Mouse (Mus musculus): ENCODE measurements around the gene Insl3. TPM values are rescaled to one million over a fixed set of nuclear protein-coding genes. Genes with fewer than 3 reads are reported as not detected.
A peak's percentile ranks its signal among the peaks of the same experiment; 100 is the strongest.

Insl3 gene
- polyA plus RNA-seq, 1 experiment from 2014 or later = 2.4 TPM

- no peaks in the 10 kb centered on the region for H3K9me3 ChIP-seq (ENCODE audit: control insufficient read depth, low read length)
- no peak overlapping the region for H3K9ac ChIP-seq (ENCODE audit: low read depth, low read length)
- ATAC-seq = no peak
- 50% methylated on average over 1 of the region's 1 CpGs for WGBS
- no peaks in the 10 kb centered on the region for H3K36me3 ChIP-seq (ENCODE audit: control insufficient read depth, insufficient read depth, low read length)
- H3K27me3 ChIP-seq (replicated peaks; ENCODE audit: control insufficient read depth, insufficient read depth, low read length) = peaks cover 12% of the 10 kb centered on the region; the same call in 1 of the 2 replicates
- no peak overlapping the region for H3K4me2 ChIP-seq (ENCODE audit: low read depth, low read length)
- no peak overlapping the region for H3K27ac ChIP-seq (ENCODE audit: low read length)
- H3K4me1 ChIP-seq (ENCODE audit: control insufficient read depth, insufficient read depth, low read length) = peaks cover 37% of the 10 kb centered on the region
- no peak overlapping the region for H3K4me3 ChIP-seq (ENCODE audit: low read length)
These were observed 22.2 kb upstream of the Insl3 start for GRCm38 (mm10) chr8:71666855-71667254.

- Histone ChIP-seq H3K4me2 (ENCODE audit: low read depth, low read length) (no peak overlapping the region), H3K4me1 (ENCODE audit: control insufficient read depth, insufficient read depth, low read length) (peaks cover 40% of the 10 kb centered on the region), H3K4me3 (ENCODE audit: low read length) (no peak overlapping the region), H3K9ac (ENCODE audit: low read depth, low read length) (no peak overlapping the region), H3K9me3 (ENCODE audit: control insufficient read depth, low read length) (no peaks in the 10 kb centered on the region), H3K27me3 (replicated peaks; ENCODE audit: control insufficient read depth, insufficient read depth, low read length) (peaks cover 12% of the 10 kb centered on the region; the same call in 1 of the 2 replicates), H3K27ac (ENCODE audit: low read length) (no peak overlapping the region), H3K36me3 (ENCODE audit: control insufficient read depth, insufficient read depth, low read length) (no peaks in the 10 kb centered on the region)
- ATAC-seq = no peak
- WGBS = 59% methylated on average over 5 of the region's 5 CpGs
These were observed 21.8 kb upstream of the Insl3 start for GRCm38 (mm10) chr8:71667256-71667655.

GRCm38 (mm10) chr8:71668220-71668975, 20.6 kb upstream of the Insl3 start:
- peaks cover 12% of the 10 kb centered on the region; the same call in 1 of the 2 replicates for H3K27me3 ChIP-seq (replicated peaks; ENCODE audit: control insufficient read depth, insufficient read depth, low read length)
- H3K9me3 ChIP-seq (ENCODE audit: control insufficient read depth, low read length) = no peaks in the 10 kb centered on the region
- 0 out of 2 replicates have a peak overlapping the region, but pooled peaks have one; percentile 24 for H3K9ac ChIP-seq (ENCODE audit: low read depth, low read length)
- H3K4me1 ChIP-seq (ENCODE audit: control insufficient read depth, insufficient read depth, low read length) = peaks cover 40% of the 10 kb centered on the region
- H3K4me2 ChIP-seq (ENCODE audit: low read depth, low read length) = peak overlapping the region; percentile 44
- ATAC-seq = 0 out of 2 replicates have a peak, but pooled peaks have one; percentile 17
- WGBS = 4% methylated on average over 21 of the region's 21 CpGs
- H3K36me3 ChIP-seq (ENCODE audit: control insufficient read depth, insufficient read depth, low read length) = no peaks in the 10 kb centered on the region
- H3K27ac ChIP-seq (ENCODE audit: low read length) = no peak overlapping the region
- H3K4me3 ChIP-seq (ENCODE audit: low read length) = peak overlapping the region; percentile 19; the same call in 1 of the 2 replicates

- Histone ChIP-seq H3K27me3 (replicated peaks; ENCODE audit: control insufficient read depth, insufficient read depth, low read length) (peaks cover 12% of the 10 kb centered on the region; the same call in 1 of the 2 replicates), H3K4me2 (ENCODE audit: low read depth, low read length) (peak overlapping the region; percentile 97), H3K4me3 (ENCODE audit: low read length) (peak overlapping the region; percentile 58), H3K36me3 (ENCODE audit: control insufficient read depth, insufficient read depth, low read length) (no peaks in the 10 kb centered on the region), H3K9me3 (ENCODE audit: control insufficient read depth, low read length) (no peaks in the 10 kb centered on the region), H3K4me1 (ENCODE audit: control insufficient read depth, insufficient read depth, low read length) (peaks cover 38% of the 10 kb centered on the region), H3K27ac (ENCODE audit: low read length) (no peak overlapping the region), H3K9ac (ENCODE audit: low read depth, low read length) (peak overlapping the region; percentile 36; the same call in 1 of the 2 replicates)
- ATAC-seq = no peak
- 9% methylated on average over 12 of the region's 12 CpGs for WGBS
These were observed 18.8 kb upstream of the Insl3 start for GRCm38 (mm10) chr8:71670198-71670597.

- peak; percentile 31 for ATAC-seq
- Histone ChIP-seq H3K4me3 (ENCODE audit: low read length) (peak overlapping the region; percentile 58), H3K27me3 (replicated peaks; ENCODE audit: control insufficient read depth, insufficient read depth, low read length) (peaks cover 12% of the 10 kb centered on the region; the same call in 1 of the 2 replicates), H3K4me1 (ENCODE audit: control insufficient read depth, insufficient read depth, low read length) (peaks cover 37% of the 10 kb centered on the region), H3K9ac (ENCODE audit: low read depth, low read length) (peak overlapping the region; percentile 36), H3K27ac (ENCODE audit: low read length) (no peak overlapping the region), H3K4me2 (ENCODE audit: low read depth, low read length) (peak overlapping the region; percentile 97), H3K36me3 (ENCODE audit: control insufficient read depth, insufficient read depth, low read length) (no peaks in the 10 kb centered on the region), H3K9me3 (ENCODE audit: control insufficient read depth, low read length) (no peaks in the 10 kb centered on the region)
- WGBS = under 1% methylated on average over 63 of the region's 64 CpGs
These were observed 18.1 kb upstream of the Insl3 start for GRCm38 (mm10) chr8:71670621-71671548.

- H3K4me3 ChIP-seq (ENCODE audit: low read length) = peak within 1 kb of the TSS; percentile 58
- peak within 1 kb of the TSS; percentile 97 for H3K4me2 ChIP-seq (ENCODE audit: low read depth, low read length)
- no peaks in the 10 kb centered on the region for H3K36me3 ChIP-seq (ENCODE audit: control insufficient read depth, insufficient read depth, low read length)
- H3K27ac ChIP-seq (ENCODE audit: low read length) = peak within 1 kb of the TSS; percentile 39; the same call in 1 of the 2 replicates
- H3K27me3 ChIP-seq (replicated peaks; ENCODE audit: control insufficient read depth, insufficient read depth, low read length) = peaks cover 12% of the 10 kb centered on the region; the same call in 1 of the 2 replicates
- ATAC-seq = peak; percentile 64
- H3K9me3 ChIP-seq (ENCODE audit: control insufficient read depth, low read length) = no peaks in the 10 kb centered on the region
- peaks cover 33% of the 10 kb centered on the region for H3K4me1 ChIP-seq (ENCODE audit: control insufficient read depth, insufficient read depth, low read length)
- H3K9ac ChIP-seq (ENCODE audit: low read depth, low read length) = peak within 1 kb of the TSS; percentile 59
- WGBS = under 1% methylated on average over 41 of the region's 42 CpGs
These were observed 17.5 kb upstream of the Insl3 start, which contains the start of gene Unc13a for GRCm38 (mm10) chr8:71671549-71671965. Gene Unc13a (minus strand): TSS chr8:71671757.

- Histone ChIP-seq H3K9ac (ENCODE audit: low read depth, low read length) (no peak overlapping the region), H3K4me2 (ENCODE audit: low read depth, low read length) (peak overlapping the region; percentile 97; the same call in 1 of the 2 replicates), H3K4me3 (ENCODE audit: low read length) (peak overlapping the region; percentile 58), H3K27ac (ENCODE audit: low read length) (peak overlapping the region; percentile 39; the same call in 1 of the 2 replicates), H3K9me3 (ENCODE audit: control insufficient read depth, low read length) (no peaks in the 10 kb centered on the region), H3K4me1 (ENCODE audit: control insufficient read depth, insufficient read depth, low read length) (peaks cover 33% of the 10 kb centered on the region), H3K36me3 (ENCODE audit: control insufficient read depth, insufficient read depth, low read length) (no peaks in the 10 kb centered on the region), H3K27me3 (replicated peaks; ENCODE audit: control insufficient read depth, insufficient read depth, low read length) (peaks cover 12% of the 10 kb centered on the region; the same call in 1 of the 2 replicates)
- no peak for ATAC-seq
- 54% methylated on average over 6 of the region's 6 CpGs for WGBS
These were observed 16.8 kb upstream of the Insl3 start for GRCm38 (mm10) chr8:71672168-71672735.

- H3K4me1 ChIP-seq (ENCODE audit: control insufficient read depth, insufficient read depth, low read length) = peaks cover 27% of the 10 kb centered on the region
- ATAC-seq = no peak
- no peaks in the 10 kb centered on the region for H3K9me3 ChIP-seq (ENCODE audit: control insufficient read depth, low read length)
- H3K4me2 ChIP-seq (ENCODE audit: low read depth, low read length) = no peak overlapping the region
- no peak overlapping the region for H3K9ac ChIP-seq (ENCODE audit: low read depth, low read length)
- WGBS = 66% methylated on average over 2 of the region's 2 CpGs
- H3K27ac ChIP-seq (ENCODE audit: low read length) = no peak overlapping the region
- no peak overlapping the region for H3K4me3 ChIP-seq (ENCODE audit: low read length)
- H3K27me3 ChIP-seq (replicated peaks; ENCODE audit: control insufficient read depth, insufficient read depth, low read length) = peaks cover 7% of the 10 kb centered on the region
- no peaks in the 10 kb centered on the region for H3K36me3 ChIP-seq (ENCODE audit: control insufficient read depth, insufficient read depth, low read length)
These were observed 14.9 kb upstream of the Insl3 start for GRCm38 (mm10) chr8:71674071-71674470.

Data from intestine, embryonic 16.5 days (tissue).